Mouse (Mus musculus): ENCODE data around the gene 4933402J07Rik.

The 4933402J07Rik gene

DNA sequence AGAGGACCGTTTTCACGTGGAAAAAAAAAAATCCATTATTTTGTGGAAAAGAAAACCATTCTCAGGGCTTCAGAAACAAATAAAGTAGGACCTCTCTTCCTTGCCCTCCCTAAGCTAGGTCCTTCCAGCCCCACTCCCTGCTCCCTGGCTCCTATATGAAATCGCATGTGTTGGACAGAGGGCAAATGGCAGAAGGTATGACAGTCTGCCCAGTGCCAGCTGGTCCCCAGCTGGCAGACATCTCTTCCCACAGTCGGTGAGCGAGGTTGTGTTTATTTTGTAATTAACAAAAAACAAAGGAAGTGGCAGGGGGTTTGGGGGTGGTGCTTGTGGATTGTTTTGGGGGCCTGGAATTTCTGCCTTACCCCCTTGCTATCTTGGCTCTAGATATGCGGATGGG lies 56.6 kb downstream of the 4933402J07Rik start:
- DNase-seq (ENCODE audit: low read depth in 2 of 2, low spot score in 2 of 2), result no peak

DNA sequence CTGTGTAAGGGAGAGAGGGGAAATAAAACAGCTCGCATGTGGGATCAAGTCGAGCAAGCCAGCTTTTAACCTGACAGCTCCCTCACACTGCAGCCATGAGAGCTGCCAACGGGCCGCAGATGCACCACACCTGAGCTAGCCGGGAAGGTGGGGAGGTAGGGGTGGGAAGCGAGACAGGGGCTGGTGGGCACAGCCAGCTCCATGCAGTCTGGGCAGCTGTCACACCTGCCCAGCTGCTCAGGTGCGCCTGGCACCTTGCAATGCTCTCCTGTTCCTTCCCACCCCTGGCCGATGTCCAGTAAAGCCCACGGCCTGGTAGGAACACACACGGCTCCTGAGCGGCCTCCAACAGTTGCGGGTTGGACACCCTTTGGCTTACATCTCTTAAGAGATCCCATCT lies 57.5 kb downstream of the 4933402J07Rik start:
- no peak for DNase-seq (ENCODE audit: low read depth in 2 of 2, low spot score in 2 of 2)

- no peak for DNase-seq (ENCODE audit: low read depth in 2 of 2, low spot score in 2 of 2)
Observed at GRCm38 (mm10) chr8:87629656-87630055, 66.0 kb downstream of the 4933402J07Rik start.

- DNase-seq (ENCODE audit: low read depth in 2 of 2, low spot score in 2 of 2), result no peak
Observed at GRCm38 (mm10) chr8:87631776-87632175, 68.1 kb downstream of the 4933402J07Rik start.

- no peak for DNase-seq (ENCODE audit: low read depth in 2 of 2, low spot score in 2 of 2)
Observed at GRCm38 (mm10) chr8:87636226-87636742, 72.6 kb downstream of the 4933402J07Rik start.
